Mouse (Mus musculus) testis, adult 2 months (tissue): Measurements from ENCODE around the gene Srms.

Experiments
- CTCF ChIP-seq: fragments of 200-500 bp; IDR thresholded peaks from 2 replicates; pipeline ENCODE4 v1.5.1; 2012; ENCODE audit warnings: low read depth, mild to moderate bottlenecking, inconsistent platforms, low read length, moderate library complexity; ENCODE audit not compliant: control insufficient read depth, insufficient read depth, insufficient replicate concordance
- POLR2A ChIP-seq: fragments of 200-500 bp; IDR thresholded peaks from 2 replicates; pipeline ENCODE4 v1.6.1; 2012; ENCODE audit warnings: low read depth, mild to moderate bottlenecking, inconsistent platforms, low read length, moderate library complexity; ENCODE audit not compliant: control insufficient read depth

GRCm38 (mm10) chr2:181224994-181225393 is 12.0 kb upstream of the Srms start:
- no peak for TF ChIP-seq POLR2A
- no peak for TF ChIP-seq CTCF
